Mouse (Mus musculus) cerebellum, postnatal 36 days (tissue): ENCODE data around the gene Vwf.

Experiments used
- DNase-seq, 2 experiments: peaks; one replicate each; pipeline ENCODE4 v3.0.0; 2021 to 2022; ENCODE audit warnings: mixed read lengths in 2 of 2

Vwf gene

GRCm38 (mm10) chr6:125648964-125649363, 102.4 kb downstream of the Vwf start:
- no peak for DNase-seq

GRCm38 (mm10) chr6:125651335-125651734, 104.8 kb downstream of the Vwf start:
- no peak for DNase-seq

DNA sequence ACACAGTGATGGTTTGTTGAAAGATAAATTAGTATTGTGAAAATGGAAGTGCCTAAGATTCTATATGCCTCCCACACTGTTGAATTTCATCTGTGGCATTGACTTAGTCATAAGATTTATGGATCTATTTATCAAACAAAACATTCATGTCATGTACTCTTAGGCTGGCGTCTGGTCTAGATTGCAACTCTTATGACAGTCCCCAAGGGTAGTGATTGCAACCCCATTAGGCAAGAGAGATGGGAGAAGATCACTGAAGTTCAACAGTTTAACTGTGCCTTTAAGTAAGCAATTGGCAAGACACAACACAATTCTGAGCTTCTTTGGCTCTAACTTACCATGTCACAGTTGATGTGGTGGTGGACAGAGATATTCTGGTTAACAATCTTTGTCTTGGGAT, 106.8 kb downstream of the Vwf start:
- DNase-seq = no peak

GRCm38 (mm10) chr6:125656921-125657320, 110.3 kb downstream of the Vwf start:
- peak; percentile 51 to 58 for DNase-seq

DNA sequence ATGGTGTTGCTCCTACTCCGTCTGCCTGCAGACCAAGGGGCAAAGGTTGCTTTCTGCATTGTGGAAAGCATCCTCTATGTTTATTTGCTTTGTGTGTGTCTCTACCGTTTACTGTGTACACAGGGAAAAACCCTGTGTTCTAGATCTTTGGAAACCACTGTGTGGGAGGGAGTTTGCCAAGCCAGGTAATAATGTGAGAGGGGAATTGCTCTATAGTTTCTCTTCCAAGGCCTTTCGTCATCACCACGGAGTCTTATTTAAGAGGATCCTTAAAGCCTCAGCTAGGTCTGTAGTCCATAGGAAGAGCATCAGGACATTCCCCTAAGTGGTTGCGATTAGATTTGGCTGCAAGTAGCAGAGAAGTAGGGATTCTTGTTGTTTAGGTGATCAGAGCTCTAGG, 111.4 kb downstream of the Vwf start:
- no peak for DNase-seq

GRCm38 (mm10) chr6:125661106-125661877, 114.7 kb downstream of the Vwf start:
- DNase-seq = peak; percentile 67 to 70

GRCm38 (mm10) chr6:125663906-125664305, 117.3 kb downstream of the Vwf start:
- DNase-seq = no peak

GRCm38 (mm10) chr6:125671835-125672234, 125.3 kb downstream of the Vwf start:
- DNase-seq = no peak

- DNase-seq = no peak
Measured at GRCm38 (mm10) chr6:125678492-125678891, 131.9 kb downstream of the Vwf start.

DNA sequence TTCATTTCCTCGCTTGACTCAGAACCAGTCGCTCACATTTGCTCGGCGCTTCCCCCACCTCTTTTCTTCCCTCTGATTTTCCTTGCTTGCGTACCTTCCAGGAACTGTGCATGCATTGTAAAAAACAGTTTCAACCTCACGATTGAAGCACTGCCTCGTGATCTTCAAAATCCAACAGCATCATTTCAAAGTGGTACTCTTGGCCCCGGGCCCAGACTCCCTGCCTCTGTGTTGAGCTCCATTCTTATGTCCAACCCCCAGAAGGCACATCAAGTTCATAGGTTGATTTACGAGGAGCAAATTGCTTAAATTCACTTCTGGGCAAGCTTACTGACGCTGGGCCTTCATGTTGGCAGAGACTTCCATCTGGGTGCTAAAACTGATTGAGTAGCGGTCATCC, 134.0 kb downstream of the Vwf start:
- no peak for DNase-seq

GRCm38 (mm10) chr6:125685420-125685819, 138.8 kb downstream of the Vwf start:
- no peak for DNase-seq

DNA sequence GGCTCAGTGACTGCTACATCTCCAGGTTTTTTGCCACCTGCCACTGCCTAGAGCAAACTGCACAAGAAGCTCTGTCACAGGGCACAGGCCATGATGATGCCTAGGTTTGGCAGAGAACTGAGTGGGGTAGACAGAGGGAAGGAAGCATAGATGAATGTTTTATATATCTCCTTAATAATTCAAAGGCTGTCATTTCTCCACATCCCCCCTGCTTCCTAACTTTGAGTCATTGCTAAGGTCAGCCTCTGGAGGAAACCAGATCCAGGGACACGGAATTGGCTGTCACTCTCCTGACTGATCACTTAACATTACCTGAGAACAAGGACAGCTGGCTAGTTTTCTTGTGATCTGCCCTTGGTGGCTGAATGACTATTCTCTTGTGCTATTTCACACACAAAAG, 141.4 kb downstream of the Vwf start:
- no peak for DNase-seq

DNA sequence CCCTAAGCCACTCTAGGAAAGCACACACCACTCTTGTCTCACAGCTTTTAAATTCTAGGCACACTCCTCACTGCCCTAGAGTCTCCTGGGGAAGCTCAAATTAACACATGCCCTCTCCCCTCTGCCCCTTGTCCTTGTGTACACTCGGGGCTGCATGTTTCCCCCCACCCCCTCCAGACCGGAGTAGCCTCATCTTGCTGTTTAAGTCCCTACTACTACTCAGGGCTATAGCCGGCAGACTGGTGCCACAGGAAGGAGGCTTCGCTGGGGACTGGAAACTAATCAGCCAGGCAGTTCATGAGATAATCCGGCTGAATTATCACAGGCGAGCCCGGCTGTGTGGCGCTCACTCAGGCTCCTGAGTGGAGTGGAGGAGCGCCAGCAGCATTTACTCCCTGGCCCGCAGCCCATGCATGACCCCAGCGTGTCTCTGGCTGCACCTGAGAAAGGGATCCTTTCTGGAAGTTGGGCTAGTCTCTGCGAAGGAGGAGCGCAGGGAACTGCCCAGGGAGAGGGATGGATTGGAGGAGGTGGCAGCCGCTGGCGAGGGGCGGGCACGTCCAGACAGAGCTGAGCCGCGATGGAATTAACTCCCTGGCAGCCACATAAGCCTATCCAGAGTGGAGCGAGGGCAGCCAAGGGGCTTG, 143.6 kb downstream of the Vwf start, which contains the start of gene Ano2:
Gene Ano2, plus strand, starts transcription at position 363 of the 647 bp plus-strand sequence.
- peak; percentile 53 to 62 for DNase-seq

DNA sequence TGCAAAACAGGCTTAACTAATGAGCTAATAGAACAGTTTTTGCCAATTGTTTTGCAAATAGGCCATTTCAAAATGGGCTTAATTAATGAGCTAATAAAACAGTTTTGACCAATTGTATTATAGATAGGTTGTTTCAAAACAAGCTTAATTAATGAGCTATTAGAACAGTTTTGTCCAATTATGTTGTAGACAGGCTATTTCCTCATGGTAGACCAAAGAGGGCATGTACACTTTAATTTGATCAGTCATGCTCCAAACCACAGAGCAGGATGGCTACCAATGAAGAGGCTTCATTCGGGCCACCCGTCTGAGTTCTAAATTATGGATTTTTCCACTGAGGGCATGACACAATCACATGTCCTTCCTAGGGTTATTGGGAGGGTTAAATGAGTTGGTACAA, 154.6 kb downstream of the Vwf start:
- DNase-seq = no peak

DNA sequence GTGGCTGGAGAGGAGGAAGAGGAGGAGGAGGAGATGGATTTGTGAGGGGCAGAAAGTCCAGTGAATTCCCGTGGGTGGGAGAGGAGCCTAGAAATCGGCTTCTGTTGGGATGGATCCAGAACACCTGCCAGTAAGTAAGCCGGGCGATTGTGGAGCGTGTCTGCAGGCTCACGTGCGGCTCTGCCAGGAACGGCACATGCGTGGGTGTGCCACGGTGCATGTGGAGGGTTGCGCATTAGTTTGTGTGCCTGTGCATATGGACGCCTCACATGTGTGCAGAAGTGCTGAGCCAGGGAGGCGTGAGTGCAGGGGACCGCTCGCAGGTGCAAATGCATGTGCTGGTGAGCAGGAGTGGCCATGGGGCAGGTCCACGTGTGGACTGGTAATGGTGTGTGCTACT, 164.7 kb downstream of the Vwf start:
- no peak for DNase-seq

DNA sequence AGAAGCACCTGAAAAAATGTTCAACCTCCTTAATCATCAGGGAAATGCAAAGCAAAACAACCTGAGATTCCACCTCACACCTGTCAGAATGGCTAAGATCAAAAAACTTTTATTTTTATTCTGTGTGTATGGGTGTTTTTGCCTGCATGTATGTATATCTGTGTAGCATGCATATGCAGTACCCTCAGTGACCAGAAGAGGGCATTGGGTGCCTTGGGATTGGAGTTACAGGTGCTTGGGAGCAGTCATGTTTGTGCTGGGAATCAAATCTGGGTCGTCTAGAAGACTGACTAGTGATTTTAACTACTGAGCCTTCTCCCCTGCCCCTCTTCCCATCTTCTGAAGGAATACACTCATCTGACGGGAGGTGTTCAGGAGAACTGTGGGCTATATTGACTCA, 179.8 kb downstream of the Vwf start:
- no peak for DNase-seq

GRCm38 (mm10) chr6:125727484-125727911, 180.9 kb downstream of the Vwf start:
- no peak for DNase-seq

DNA sequence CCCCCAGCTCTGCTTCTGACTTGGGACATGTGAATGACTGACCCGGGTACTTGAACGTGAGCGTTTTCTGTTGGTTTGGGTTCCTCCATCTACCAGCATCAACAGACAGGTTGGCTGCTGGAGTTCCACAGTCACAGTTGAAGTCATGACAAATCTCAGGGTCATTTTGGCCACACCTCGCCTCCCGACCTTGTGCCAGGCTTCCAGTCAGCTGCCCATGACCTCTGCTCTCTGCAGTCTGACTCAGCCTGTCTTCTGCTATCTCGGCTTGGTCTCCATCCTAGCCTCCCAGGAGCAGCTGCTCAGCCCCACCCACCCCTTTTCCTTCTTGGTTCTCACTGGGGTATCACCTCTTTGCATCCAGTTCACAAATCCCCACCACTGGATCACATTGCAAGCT, 182.9 kb downstream of the Vwf start:
- no peak for DNase-seq

GRCm38 (mm10) chr6:125729986-125730535, 183.5 kb downstream of the Vwf start:
- no peak for DNase-seq
